Mouse (Mus musculus) intestine, embryonic 15.5 days (tissue): Measurements from ENCODE around the gene Aanat. TPM values are rescaled to one million over a fixed set of nuclear protein-coding genes. Genes with fewer than 3 reads are reported as not detected.

ENCODE experiments used
- ATAC-seq: fragments of 200-750 bp; cut with Nextera tagmentation; 2 replicates; pipeline ENCODE4 v1.8.0; 2017; ENCODE audit warnings: moderate TSS enrichment, moderate library complexity
- H3K27ac ChIP-seq: fragments of 300-500 bp; sonication (generic); 2 replicates; pipeline ENCODE4 v1.5.1; 2015; ENCODE audit warnings: mild to moderate bottlenecking, inconsistent platforms
- H3K27me3 ChIP-seq: fragments of 300-500 bp; sonication (generic); replicated peaks from 2 replicates; pipeline ENCODE4 v1.6.1; 2015; ENCODE audit warnings: inconsistent platforms
- H3K36me3 ChIP-seq: fragments of 300-500 bp; sonication (generic); 2 replicates; pipeline ENCODE4 v1.6.1; 2015; ENCODE audit warnings: inconsistent platforms
- H3K4me1 ChIP-seq: fragments of 300-500 bp; sonication (generic); replicated peaks from 2 replicates; pipeline ENCODE4 v1.6.1; 2015; ENCODE audit warnings: inconsistent platforms
- H3K4me2 ChIP-seq: fragments of 300-500 bp; sonication (generic); replicated peaks from 2 replicates; pipeline ENCODE4 v1.6.1; 2015; ENCODE audit warnings: mild to moderate bottlenecking, inconsistent platforms
- H3K4me3 ChIP-seq: fragments of 300-500 bp; sonication (generic); replicated peaks from 2 replicates; pipeline ENCODE4 v1.5.1; 2015; ENCODE audit warnings: inconsistent platforms
- H3K9ac ChIP-seq: fragments of 300-500 bp; sonication (generic); 2 replicates; pipeline ENCODE4 v1.6.1; 2015; ENCODE audit warnings: inconsistent platforms
- H3K9me3 ChIP-seq: fragments of 300-500 bp; sonication (generic); 2 replicates; pipeline ENCODE4 v1.6.1; 2016; ENCODE audit warnings: inconsistent platforms
- WGBS: fragments of 180-500 bp; shearing (Covaris S2); methylation state at CpG from one replicate; pipeline ENCODE4 v1.1.7; 2015; 5-methylcytosine and 5-hydroxymethylcytosine counted together
- polyA plus RNA-seq: library from polyadenylated mRNA; unstranded; fragments of >200 nt; fragmentation: Nextera tagmentation; extraction: Ambion mirVana; gene quantifications from 2 replicates; pipeline ENCODE4 v1.2.1, GENCODE M21; 2015

Gene Aanat
- polyA plus RNA-seq, 1 experiment from 2014 or later: not detected

GRCm38 (mm10) chr11:116554171-116554878 lies 31.9 kb upstream of the Aanat start:
- no peak for ATAC-seq
- H3K27me3 ChIP-seq: no peaks in the 10 kb centered on the region
- no peaks in the 10 kb centered on the region for H3K9me3 ChIP-seq
- H3K4me2 ChIP-seq: no peak overlapping the region
- H3K27ac ChIP-seq: no peak overlapping the region
- peaks cover 24% of the 10 kb centered on the region for H3K4me1 ChIP-seq
- no peak overlapping the region for H3K4me3 ChIP-seq
- H3K9ac ChIP-seq: no peak overlapping the region
- WGBS: 30% methylated on average over 12 of the region's 12 CpGs
- H3K36me3 ChIP-seq: no peaks in the 10 kb centered on the region

GRCm38 (mm10) chr11:116555572-116555971 lies 30.7 kb upstream of the Aanat start:
- H3K4me2 ChIP-seq: no peak overlapping the region
- H3K4me3 ChIP-seq: no peak overlapping the region
- 60% methylated on average over 1 of the region's 1 CpGs for whole genome bisulfite sequencing
- no peaks in the 10 kb centered on the region for H3K27me3 ChIP-seq
- ATAC-seq: no peak
- peaks cover 19% of the 10 kb centered on the region for H3K4me1 ChIP-seq
- no peaks in the 10 kb centered on the region for H3K9me3 ChIP-seq
- no peak overlapping the region for H3K9ac ChIP-seq
- H3K36me3 ChIP-seq: no peaks in the 10 kb centered on the region
- no peak overlapping the region for H3K27ac ChIP-seq

- Histone ChIP-seq H3K4me1 (peaks cover 12% of the 10 kb centered on the region), H3K9me3 (no peaks in the 10 kb centered on the region), H3K9ac (no peak overlapping the region), H3K4me2 (no peak overlapping the region), H3K4me3 (no peak overlapping the region), H3K36me3 (no peaks in the 10 kb centered on the region), H3K27ac (no peak overlapping the region), H3K27me3 (no peaks in the 10 kb centered on the region)
- 46% methylated on average over 6 of the region's 6 CpGs for WGBS
- peak; percentile 28; the same call in 1 of the 2 replicates for ATAC-seq
Measured at GRCm38 (mm10) chr11:116556308-116556707, 29.9 kb upstream of the Aanat start.

- H3K27me3 ChIP-seq: no peaks in the 10 kb centered on the region
- peaks cover 11% of the 10 kb centered on the region; the same call in 1 of the 2 replicates for H3K4me1 ChIP-seq
- 45% methylated on average over 7 of the region's 7 CpGs for WGBS
- no peaks in the 10 kb centered on the region for H3K36me3 ChIP-seq
- no peak overlapping the region for H3K4me2 ChIP-seq
- no peak overlapping the region for H3K27ac ChIP-seq
- no peak overlapping the region for H3K9ac ChIP-seq
- H3K9me3 ChIP-seq: no peaks in the 10 kb centered on the region
- no peak overlapping the region for H3K4me3 ChIP-seq
- ATAC-seq: peak; percentile 77
Measured at GRCm38 (mm10) chr11:116565283-116566041, 20.8 kb upstream of the Aanat start.

GRCm38 (mm10) chr11:116567531-116567930 lies 18.7 kb upstream of the Aanat start:
- no peaks in the 10 kb centered on the region for H3K27me3 ChIP-seq
- no peak overlapping the region for H3K9ac ChIP-seq
- H3K27ac ChIP-seq: no peak overlapping the region
- H3K9me3 ChIP-seq: no peaks in the 10 kb centered on the region
- H3K4me3 ChIP-seq: no peak overlapping the region
- ATAC-seq: no peak
- no peaks in the 10 kb centered on the region for H3K36me3 ChIP-seq
- peaks cover 24% of the 10 kb centered on the region for H3K4me1 ChIP-seq
- H3K4me2 ChIP-seq: no peak overlapping the region
- 87% methylated on average over 8 of the region's 8 CpGs for WGBS

GRCm38 (mm10) chr11:116570821-116571220 lies 15.4 kb upstream of the Aanat start:
- no peaks in the 10 kb centered on the region for H3K36me3 ChIP-seq
- no peaks in the 10 kb centered on the region for H3K27me3 ChIP-seq
- ATAC-seq: no peak
- H3K27ac ChIP-seq: no peak overlapping the region
- H3K4me3 ChIP-seq: no peak overlapping the region
- H3K9me3 ChIP-seq: no peaks in the 10 kb centered on the region
- H3K4me1 ChIP-seq: peaks cover 27% of the 10 kb centered on the region
- no peak overlapping the region for H3K9ac ChIP-seq
- H3K4me2 ChIP-seq: no peak overlapping the region
- WGBS: 79% methylated on average over 7 of the region's 7 CpGs

- Histone ChIP-seq H3K9ac (no peak overlapping the region), H3K27ac (0 out of 2 replicates have a peak overlapping the region, but pooled peaks have one; percentile 11), H3K4me1 (peaks cover 26% of the 10 kb centered on the region), H3K4me2 (no peak overlapping the region), H3K9me3 (no peaks in the 10 kb centered on the region), H3K4me3 (no peak overlapping the region), H3K27me3 (no peaks in the 10 kb centered on the region), H3K36me3 (no peaks in the 10 kb centered on the region)
- WGBS: 68% methylated on average over 19 of the region's 19 CpGs
- ATAC-seq: peak; percentile 57
Measured at GRCm38 (mm10) chr11:116571767-116572679, 14.2 kb upstream of the Aanat start.

GRCm38 (mm10) chr11:116572756-116573543 lies 13.3 kb upstream of the Aanat start:
- peaks cover 26% of the 10 kb centered on the region for H3K4me1 ChIP-seq
- no peak overlapping the region for H3K4me3 ChIP-seq
- ATAC-seq: peak; percentile 47
- H3K27me3 ChIP-seq: no peaks in the 10 kb centered on the region
- H3K36me3 ChIP-seq: no peaks in the 10 kb centered on the region
- WGBS: 45% methylated on average over 12 of the region's 12 CpGs
- no peak overlapping the region for H3K4me2 ChIP-seq
- no peak overlapping the region for H3K27ac ChIP-seq
- no peaks in the 10 kb centered on the region for H3K9me3 ChIP-seq
- no peak overlapping the region for H3K9ac ChIP-seq

- no peak for ATAC-seq
- WGBS: 67% methylated on average over 6 of the region's 6 CpGs
- H3K9me3 ChIP-seq: no peaks in the 10 kb centered on the region
Measured at GRCm38 (mm10) chr11:116574486-116574885, 11.7 kb upstream of the Aanat start.

GRCm38 (mm10) chr11:116574982-116575381 lies 11.2 kb upstream of the Aanat start:
- WGBS: 62% methylated on average over 6 of the region's 6 CpGs
- no peaks in the 10 kb centered on the region for H3K36me3 ChIP-seq

More at GRCm38 (mm10) chr11:116574486-116574885, 11.7 kb upstream of the Aanat start:
- H3K36me3 ChIP-seq: no peaks in the 10 kb centered on the region
- H3K4me1 ChIP-seq: peaks cover 26% of the 10 kb centered on the region
- H3K9ac ChIP-seq: no peak overlapping the region
- no peak overlapping the region for H3K4me3 ChIP-seq
- no peaks in the 10 kb centered on the region for H3K27me3 ChIP-seq
- H3K27ac ChIP-seq: no peak overlapping the region
- no peak overlapping the region for H3K4me2 ChIP-seq

GRCm38 (mm10) chr11:116575396-116575795 lies 10.8 kb upstream of the Aanat start:
- Histone ChIP-seq H3K9me3 (no peaks in the 10 kb centered on the region), H3K9ac (no peak overlapping the region), H3K4me1 (peaks cover 31% of the 10 kb centered on the region), H3K36me3 (no peaks in the 10 kb centered on the region), H3K4me2 (no peak overlapping the region), H3K27ac (no peak overlapping the region), H3K27me3 (no peaks in the 10 kb centered on the region), H3K4me3 (no peak overlapping the region)
- ATAC-seq: no peak
- 89% methylated on average over 2 of the region's 2 CpGs for WGBS

More at GRCm38 (mm10) chr11:116574982-116575381, 11.2 kb upstream of the Aanat start:
- Histone ChIP-seq H3K4me2 (no peak overlapping the region), H3K9ac (no peak overlapping the region), H3K4me3 (no peak overlapping the region), H3K4me1 (peaks cover 27% of the 10 kb centered on the region), H3K27me3 (no peaks in the 10 kb centered on the region), H3K9me3 (no peaks in the 10 kb centered on the region), H3K27ac (no peak overlapping the region)
- no peak for ATAC-seq
